Mouse (Mus musculus) right cerebral cortex, postnatal 10 days (tissue): ENCODE measurements around the gene Rhob.

Experiments
- DNase-seq, 2 experiments: peaks; one replicate each; pipeline ENCODE4 v3.0.0; 2021; ENCODE audit warnings: low spot score in 2 of 2

The Rhob gene

DNA sequence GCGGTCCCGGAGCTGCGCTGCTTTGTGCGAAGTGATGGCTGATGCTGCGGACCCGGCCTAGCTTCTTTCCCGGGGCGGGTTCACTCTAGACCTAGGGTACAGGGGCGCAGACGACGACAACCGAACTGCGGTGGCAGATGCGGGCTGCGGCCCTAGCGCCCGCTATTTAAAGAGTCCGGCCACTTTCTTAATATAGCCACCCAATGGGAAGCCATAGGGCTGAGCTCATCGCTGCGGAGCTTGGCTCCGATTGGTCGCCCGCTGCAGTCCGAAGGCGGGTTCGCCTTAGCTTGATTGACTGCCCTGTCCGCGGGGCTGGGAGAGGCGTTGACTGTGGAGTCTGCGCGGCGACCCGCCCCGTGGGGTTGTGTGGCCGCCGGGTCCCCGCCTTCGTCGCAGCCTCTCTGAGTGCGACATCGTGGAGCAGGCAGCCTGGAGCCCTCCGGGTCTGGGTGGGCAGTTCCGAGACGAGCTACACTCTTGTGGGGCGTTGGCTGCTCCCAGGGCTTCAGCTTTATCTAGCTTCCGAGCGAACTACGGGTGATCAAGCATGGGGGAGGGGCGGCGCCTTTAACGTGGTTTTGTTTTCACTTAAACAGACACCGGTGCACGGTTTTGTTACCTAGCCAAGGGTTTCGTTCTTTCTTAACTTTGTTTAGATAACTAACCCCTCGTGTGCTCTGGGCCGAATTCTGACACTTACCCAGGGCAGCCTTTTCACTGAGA is at the start of gene Rhob:
Gene Rhob (minus strand): TSS at position 139 of the 726 bp plus-strand sequence.
- peak; percentile 98 to 99 for DNase-seq

GRCm38 (mm10) chr12:8547357-8547756 is 47.5 kb upstream of the Rhob start:
- DNase-seq = peak; percentile 65 to 66

DNA sequence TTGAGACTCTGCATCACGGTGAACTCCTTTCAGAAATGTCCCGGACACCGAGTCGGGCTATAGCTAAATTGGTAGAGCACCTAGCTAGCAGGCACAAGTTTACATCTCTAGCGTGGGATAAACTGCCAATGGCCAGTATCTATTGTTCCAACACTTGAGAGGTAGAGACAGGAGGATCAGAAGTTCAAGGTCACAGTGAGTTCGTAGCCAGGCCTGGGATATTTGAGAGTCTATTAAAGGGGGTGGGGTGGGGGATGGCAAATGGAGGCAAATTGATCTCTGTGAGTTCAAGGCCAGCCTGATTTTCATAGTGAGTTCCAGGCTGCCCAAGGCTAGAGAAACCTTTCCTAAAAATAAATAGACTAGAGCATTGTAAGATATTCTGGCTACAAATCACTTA is 47.0 kb upstream of the Rhob start:
- no peak for DNase-seq

- DNase-seq = peak in 1 of 2 experiments; percentile 34
Observed at GRCm38 (mm10) chr12:8545066-8545610, 45.3 kb upstream of the Rhob start.

GRCm38 (mm10) chr12:8542371-8542770 is 42.6 kb upstream of the Rhob start:
- DNase-seq = no peak

DNA sequence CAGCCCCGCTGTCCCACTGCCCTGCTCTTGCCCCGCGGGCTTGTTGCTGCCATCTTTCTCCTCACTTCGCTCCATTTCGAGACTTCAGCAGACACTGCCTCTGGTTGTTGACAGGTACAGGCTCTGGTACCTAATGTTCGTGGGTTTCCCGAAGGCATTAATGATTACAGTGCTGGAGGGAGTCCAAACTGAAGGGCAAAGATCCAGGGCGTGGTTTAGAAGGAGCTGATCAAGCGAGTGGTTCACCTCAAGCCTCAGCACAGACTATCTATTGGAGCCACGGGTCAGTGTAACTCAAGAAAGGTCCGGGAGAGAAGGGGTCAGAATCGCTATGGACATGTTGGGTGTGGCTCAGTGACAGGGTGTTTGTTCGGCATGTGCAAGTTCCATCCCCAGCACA is 39.7 kb upstream of the Rhob start:
- no peak for DNase-seq

DNA sequence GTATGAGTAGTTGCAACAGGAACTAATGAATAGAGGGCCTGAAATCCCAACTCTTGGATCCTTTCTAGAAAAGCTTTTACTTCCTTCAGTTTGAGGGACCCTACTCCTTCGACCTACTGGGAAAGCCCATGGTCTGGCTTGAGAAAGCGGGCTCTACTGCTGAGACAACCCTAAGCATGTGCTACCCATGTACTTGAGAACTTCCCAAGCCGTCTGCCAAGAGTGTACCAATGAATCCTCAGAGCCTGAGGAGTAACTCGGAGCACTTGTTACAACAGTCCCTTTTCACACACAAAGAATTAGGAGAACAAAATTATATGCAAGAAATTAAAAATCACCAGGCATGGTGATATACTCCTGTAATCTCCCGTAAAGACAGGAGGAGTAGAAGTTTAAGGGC is 37.5 kb upstream of the Rhob start:
- DNase-seq = no peak

DNA sequence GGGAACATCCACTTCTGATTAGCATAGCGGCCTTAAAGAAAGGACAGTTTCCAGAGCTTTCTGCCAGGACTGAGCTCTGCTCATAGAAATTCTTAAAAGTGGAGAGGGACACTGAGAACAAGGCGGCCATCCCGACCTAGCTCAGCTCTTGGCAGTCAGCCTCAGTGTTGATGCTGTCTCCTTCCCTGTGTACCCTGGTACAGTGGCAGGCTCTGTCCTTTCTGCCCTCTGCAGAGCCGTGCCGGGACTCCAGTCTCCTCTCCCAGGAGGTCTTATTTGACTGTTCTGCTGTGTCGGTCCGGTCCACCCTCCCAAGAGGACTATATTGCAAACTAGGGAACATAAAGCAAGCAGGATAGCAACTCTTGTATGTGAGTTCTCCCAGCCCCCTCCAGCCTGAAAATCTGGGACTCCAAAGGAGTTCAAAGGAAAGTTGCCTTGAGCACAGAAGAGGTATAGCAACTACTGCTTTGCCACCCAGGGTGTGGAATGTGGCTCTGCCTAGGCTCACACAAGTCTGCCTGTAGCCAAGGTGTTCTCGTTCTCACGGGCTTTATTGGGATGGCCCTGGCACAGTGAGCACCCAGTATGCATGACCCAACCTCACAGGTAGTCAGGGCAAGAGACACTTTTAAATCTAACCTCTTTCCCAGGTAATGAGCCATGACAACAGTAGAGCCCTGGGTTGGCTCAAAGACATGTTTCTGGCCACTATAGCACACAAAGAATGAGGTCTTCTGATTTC is 36.6 kb upstream of the Rhob start:
- no peak for DNase-seq

GRCm38 (mm10) chr12:8535596-8535995 is 35.8 kb upstream of the Rhob start:
- DNase-seq = no peak

- no peak for DNase-seq
Observed at GRCm38 (mm10) chr12:8534915-8535314, 35.1 kb upstream of the Rhob start.

- no peak for DNase-seq
Observed at GRCm38 (mm10) chr12:8527770-8528169, 28.0 kb upstream of the Rhob start.

DNA sequence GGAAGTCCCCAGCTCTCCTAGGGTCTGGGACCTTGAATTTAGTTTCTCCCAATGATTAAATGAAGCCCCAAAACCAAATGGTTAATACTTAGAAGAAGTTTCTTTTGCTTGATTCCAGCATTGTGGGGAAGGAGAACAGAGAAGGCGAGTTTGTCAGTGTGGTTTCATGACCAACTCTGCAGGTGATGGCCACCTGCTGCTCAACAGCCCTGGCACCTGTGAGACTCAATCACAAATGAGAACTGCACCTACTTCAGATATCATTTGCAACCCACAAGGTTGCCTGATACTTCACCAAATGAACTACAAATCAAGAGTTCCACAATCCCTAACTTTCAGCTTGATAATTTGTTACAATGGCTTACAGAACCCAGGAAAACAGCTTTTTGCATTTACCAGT is 27.4 kb upstream of the Rhob start:
- no peak for DNase-seq

DNA sequence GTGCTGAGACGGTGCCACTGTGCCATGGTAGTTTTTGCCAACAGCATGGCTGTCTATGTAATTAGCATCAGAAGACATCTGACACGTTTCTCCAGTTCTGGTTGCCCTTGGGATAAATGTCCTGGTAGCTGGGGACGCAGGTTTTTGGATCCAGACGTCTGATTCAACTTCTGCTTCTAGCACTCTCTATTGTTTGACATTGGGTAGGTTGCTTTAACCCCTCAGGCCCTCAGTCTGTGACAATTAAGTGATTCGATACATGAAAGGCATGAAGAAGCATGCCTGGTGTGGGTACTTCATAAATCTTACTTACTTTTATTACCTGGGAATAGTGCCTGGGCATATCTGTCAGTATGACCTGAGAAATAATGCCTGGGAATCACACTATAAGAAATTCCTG is 24.3 kb upstream of the Rhob start:
- DNase-seq = no peak

- DNase-seq = no peak
Observed at GRCm38 (mm10) chr12:8522711-8523110, 22.9 kb upstream of the Rhob start.

DNA sequence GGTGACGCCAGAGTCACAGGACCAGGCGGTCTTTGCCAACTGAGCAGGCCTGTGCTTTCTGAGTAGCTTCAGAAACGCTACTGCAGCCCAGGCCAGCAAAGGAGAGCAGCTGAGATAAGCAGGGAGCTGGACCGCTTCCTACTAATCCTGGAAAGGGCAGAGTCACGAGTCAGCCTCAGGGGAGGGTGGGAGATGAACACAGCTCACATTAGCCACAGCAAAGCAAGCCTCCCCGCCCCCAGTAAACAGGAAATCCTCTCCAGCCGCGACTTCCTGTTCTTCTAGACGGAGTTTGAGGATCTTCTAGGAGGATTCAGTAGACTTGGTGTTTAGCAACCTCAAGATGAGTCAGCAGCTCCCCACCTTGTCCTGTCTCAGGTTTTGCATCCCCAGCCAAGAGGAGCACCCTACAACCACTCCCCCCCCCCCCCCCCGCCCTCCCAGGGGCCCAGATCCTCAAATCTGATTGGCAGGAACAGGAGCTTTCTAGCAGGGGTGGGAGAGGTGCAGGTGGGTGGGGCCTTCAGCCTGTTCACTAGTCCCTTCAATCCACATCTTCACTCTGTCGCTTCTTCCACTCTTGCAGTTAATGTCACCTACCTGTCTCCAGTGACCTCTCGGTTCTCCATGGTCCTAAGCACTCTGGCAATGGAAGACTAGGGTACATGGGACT is 21.7 kb upstream of the Rhob start:
- peak; percentile 62 to 72 for DNase-seq

DNA sequence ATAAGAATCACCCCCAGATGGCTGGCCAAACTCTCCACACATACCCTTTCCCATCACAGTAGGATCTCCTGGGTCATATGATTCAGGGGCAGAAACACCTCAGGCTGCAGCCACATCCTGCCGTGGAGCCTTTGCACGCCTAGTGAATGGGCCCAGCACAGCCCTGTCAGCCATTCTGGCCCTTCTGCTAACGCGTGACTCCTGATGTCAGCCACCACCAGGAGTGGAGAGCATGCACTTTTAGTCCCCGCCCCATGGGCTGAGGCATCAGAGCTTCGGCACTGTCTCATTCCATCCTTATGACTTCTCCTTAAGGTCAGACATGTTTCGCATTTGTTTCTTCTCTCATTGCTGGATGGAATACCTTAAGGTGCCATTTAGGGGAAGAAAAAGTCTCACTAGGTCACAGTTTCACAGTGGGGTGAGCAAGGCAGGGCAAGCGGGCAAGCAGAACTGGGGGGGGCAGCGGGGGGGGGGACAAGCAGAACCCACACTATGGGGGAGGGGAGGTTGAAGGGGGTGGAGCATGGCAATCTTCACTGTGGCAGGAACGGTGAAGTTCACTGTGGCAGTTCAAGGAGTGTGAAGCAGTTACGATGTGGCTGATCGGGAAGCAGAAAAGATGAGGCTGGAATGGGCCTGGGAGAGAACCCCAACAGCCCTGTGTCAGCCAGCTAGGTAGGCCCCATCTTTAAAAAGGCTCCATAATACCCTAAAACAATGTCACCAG is 19.8 kb upstream of the Rhob start:
- peak; percentile 39 to 47 for DNase-seq

- DNase-seq = no peak
Observed at GRCm38 (mm10) chr12:8511037-8511882, 11.5 kb upstream of the Rhob start.

GRCm38 (mm10) chr12:8510317-8510988 is 10.6 kb upstream of the Rhob start:
- DNase-seq = no peak

- DNase-seq = no peak
Observed at GRCm38 (mm10) chr12:8509693-8510092, 9.9 kb upstream of the Rhob start.
